Mouse (Mus musculus): ENCODE results near the gene Rnf144a. TPM values are rescaled to one million over a fixed set of nuclear protein-coding genes. Genes with fewer than 3 reads are reported as not detected.

Rnf144a gene
- polyA plus RNA-seq (2015; fragmentation: Nextera tagmentation; extraction: Ambion mirVana), result 35.1 and 38.6 TPM in 2 replicates

DNA sequence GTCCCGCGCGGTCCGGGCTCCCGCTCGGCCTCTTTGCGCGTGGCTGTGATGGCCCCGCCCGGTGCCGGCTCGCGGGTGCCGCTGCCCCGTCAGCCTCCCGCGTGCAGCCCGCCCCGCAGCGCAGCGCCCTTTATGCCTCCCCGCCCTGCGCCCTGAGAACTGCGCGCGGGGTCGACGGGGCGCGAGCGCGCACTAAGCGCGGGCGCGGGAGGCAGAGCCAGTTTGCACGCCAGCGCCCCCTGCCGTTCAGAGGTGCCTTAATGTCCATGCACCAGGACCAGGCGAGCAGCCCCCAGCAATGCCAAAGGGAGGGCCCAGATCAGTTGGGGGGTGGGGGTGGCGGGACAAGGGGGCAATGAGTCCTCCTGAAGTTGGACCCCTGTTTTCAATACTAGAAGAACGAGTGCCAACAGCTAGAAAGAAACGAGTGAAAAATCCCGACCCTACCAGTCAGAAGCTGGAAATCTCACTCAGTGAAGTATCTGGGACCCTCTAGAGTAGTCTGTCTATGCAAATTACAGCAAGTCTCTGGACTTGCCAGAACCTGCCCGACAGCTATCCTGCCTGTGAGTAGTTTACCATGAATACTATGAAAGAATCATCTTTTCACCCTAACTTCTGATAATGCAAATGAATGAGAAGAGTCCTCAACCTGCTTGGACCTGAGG, at the start of gene Rnf144a:
TSS of gene Rnf144a (minus strand) at position 151 of the 668 bp plus-strand sequence.
- Histone ChIP-seq H3K9me3 (ENCODE audit: low read length) (no peaks in the 10 kb centered on the region), H3K4me3 (ENCODE audit: low read length) (peak within 1 kb of the TSS; percentile 75), H3K4me1 (ENCODE audit: insufficient read depth, low read length) (peaks cover 35% of the 10 kb centered on the region), H3K27ac (ENCODE audit: low read length) (peak within 1 kb of the TSS; percentile 48), H3K36me3 (ENCODE audit: insufficient read depth, low read length) (no peaks in the 10 kb centered on the region), H3K27me3 (ENCODE audit: insufficient read depth, low read length) (no peaks in the 10 kb centered on the region), H3K4me2 (replicated peaks; ENCODE audit: low read depth, low read length) (peak within 1 kb of the TSS; percentile 78), H3K9ac (replicated peaks; ENCODE audit: low read length) (peak within 1 kb of the TSS; percentile 91)
- WGBS, result under 1% methylated on average over 44 of the region's 45 CpGs
- peak; percentile 88 for ATAC-seq (ENCODE audit: low FRiP score, low TSS enrichment)

DNA sequence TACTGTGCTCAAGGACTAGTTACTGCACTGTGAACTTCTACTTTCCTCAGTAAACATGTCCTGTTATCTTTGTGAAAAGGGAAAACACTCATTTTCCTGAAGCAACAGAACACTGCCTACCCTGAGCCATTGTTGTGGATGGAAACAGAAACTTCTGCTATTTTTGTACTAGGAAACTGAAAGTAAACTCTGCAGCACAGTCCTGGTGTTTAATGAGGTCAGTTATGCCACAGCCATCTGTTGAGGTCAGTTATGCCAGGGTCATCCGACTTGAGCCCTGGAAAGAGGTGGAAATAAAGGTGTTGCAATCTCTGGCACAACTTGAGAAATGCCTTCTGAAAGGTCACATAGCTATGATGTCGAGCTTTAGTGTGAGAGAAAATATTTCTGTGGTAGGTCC, 45.0 kb upstream of the Rnf144a start:
- no peaks in the 10 kb centered on the region for H3K36me3 ChIP-seq (ENCODE audit: insufficient read depth, low read length)
- H3K27ac ChIP-seq (ENCODE audit: low read length), result no peak overlapping the region
- no peak overlapping the region for H3K4me3 ChIP-seq (ENCODE audit: low read length)
- H3K4me2 ChIP-seq (replicated peaks; ENCODE audit: low read depth, low read length), result no peak overlapping the region
- no peaks in the 10 kb centered on the region for H3K27me3 ChIP-seq (ENCODE audit: insufficient read depth, low read length)
- H3K9ac ChIP-seq (replicated peaks; ENCODE audit: low read length), result no peak overlapping the region
- no peaks in the 10 kb centered on the region for H3K9me3 ChIP-seq (ENCODE audit: low read length)
- WGBS, result 66% methylated on average over 2 of the region's 2 CpGs
- peaks cover 9% of the 10 kb centered on the region for H3K4me1 ChIP-seq (ENCODE audit: insufficient read depth, low read length)
- ATAC-seq (ENCODE audit: low FRiP score, low TSS enrichment), result no peak

DNA sequence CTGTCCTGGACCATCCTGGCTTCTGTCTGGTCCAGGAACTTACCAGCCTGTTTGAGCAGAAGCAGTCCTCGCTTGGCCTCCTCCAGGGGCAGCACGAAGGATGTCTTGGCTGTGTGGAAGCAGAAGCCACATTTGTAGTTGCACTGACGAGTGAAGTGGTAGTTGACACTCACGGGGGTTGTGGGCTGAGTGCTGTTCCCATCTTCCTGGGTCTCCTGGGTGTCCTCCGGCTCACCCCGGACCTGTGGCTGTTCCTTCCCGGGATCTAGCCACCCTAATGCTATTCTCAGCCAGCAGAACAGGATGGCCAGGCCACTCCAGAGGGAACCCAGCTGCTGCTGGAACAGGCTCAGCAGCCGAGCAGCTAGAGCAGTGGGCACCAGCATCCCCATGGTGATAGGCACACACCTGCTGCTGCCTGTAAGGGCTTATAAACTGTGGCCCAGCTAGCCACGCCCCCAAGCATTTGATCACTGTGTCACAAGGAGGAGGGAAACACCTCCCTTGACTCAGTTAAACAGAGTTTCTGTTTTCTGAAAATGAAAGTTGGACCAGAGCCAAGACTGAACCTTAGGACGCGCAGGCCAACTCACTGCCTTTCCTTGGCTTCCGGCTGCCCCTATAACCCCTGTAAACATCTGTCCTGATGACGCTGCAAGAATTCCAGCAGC, 41.1 kb upstream of the Rnf144a start, which contains the start of gene Rsad2:
TSS of gene Rsad2 (minus strand) at position 425 of the 671 bp plus-strand sequence.
- peak within 1 kb of the TSS; percentile 44 for H3K4me2 ChIP-seq (replicated peaks; ENCODE audit: low read depth, low read length)
- peak within 1 kb of the TSS; percentile 27 for H3K4me3 ChIP-seq (ENCODE audit: low read length)
- no peaks in the 10 kb centered on the region for H3K27me3 ChIP-seq (ENCODE audit: insufficient read depth, low read length)
- no peaks in the 10 kb centered on the region for H3K9me3 ChIP-seq (ENCODE audit: low read length)
- 0 out of 2 replicates have a peak within 1 kb of the TSS, but pooled peaks have one; percentile 17 for H3K9ac ChIP-seq (replicated peaks; ENCODE audit: low read length)
- peaks cover 14% of the 10 kb centered on the region for H3K4me1 ChIP-seq (ENCODE audit: insufficient read depth, low read length)
- 37% methylated on average over 13 of the region's 13 CpGs for WGBS
- H3K27ac ChIP-seq (ENCODE audit: low read length), result peak within 1 kb of the TSS; percentile 0; the same call in 1 of the 2 replicates
- no peaks in the 10 kb centered on the region for H3K36me3 ChIP-seq (ENCODE audit: insufficient read depth, low read length)
- ATAC-seq (ENCODE audit: low FRiP score, low TSS enrichment), result peak; percentile 84

DNA sequence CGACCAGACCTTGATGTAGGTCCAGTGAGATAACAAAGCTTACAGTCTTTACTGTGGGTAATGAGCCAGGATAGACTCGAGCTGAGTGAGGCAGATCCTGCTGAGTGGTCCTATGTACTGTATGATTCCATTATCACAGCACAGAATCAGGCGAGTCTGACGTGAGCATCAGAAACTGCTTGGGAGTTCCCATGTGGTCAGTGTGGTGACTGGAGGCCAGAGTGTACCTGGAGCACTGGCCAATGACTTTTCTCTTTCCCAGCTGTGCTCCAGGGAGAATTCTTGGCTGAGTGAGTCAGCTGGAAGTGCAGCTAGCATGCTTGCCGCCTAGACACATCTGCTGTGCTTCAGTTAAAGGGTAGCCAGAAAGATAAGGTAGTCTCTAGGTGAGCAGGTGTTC, 39.6 kb upstream of the Rnf144a start:
- 33% methylated on average over 5 of the region's 5 CpGs for WGBS
- ATAC-seq (ENCODE audit: low FRiP score, low TSS enrichment), result no peak
- H3K4me3 ChIP-seq (ENCODE audit: low read length), result peak overlapping the region; percentile 27

DNA sequence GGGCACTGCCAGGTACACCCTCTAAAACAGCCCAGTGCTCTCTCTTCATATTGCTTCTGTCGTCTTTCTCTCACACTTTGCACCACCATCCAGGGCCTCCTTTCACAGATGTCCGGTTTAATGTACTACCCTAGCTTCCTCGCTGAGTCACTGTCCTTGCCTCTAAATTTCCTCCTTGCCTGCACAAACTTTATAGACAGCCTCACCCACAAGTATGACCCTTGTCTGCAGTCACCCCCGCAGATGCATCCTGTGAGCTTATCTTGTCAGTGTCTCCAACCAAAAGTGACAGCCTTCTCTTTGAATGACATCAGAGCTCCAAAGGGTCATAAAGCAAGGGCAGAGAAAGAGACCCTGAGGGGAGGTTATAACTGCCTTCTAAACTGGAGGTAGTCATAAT, 37.9 kb upstream of the Rnf144a start:
- 48% methylated on average over 4 of the region's 4 CpGs for WGBS
- Histone ChIP-seq H3K9me3 (ENCODE audit: low read length) (no peaks in the 10 kb centered on the region), H3K4me3 (ENCODE audit: low read length) (no peak overlapping the region), H3K4me2 (replicated peaks; ENCODE audit: low read depth, low read length) (no peak overlapping the region), H3K9ac (replicated peaks; ENCODE audit: low read length) (no peak overlapping the region), H3K27me3 (ENCODE audit: insufficient read depth, low read length) (no peaks in the 10 kb centered on the region), H3K27ac (ENCODE audit: low read length) (no peak overlapping the region), H3K36me3 (ENCODE audit: insufficient read depth, low read length) (no peaks in the 10 kb centered on the region), H3K4me1 (ENCODE audit: insufficient read depth, low read length) (peaks cover 14% of the 10 kb centered on the region)
- no peak for ATAC-seq (ENCODE audit: low FRiP score, low TSS enrichment)

More for the DNA sequence above, 39.6 kb upstream of the Rnf144a start:
- Histone ChIP-seq H3K36me3 (ENCODE audit: insufficient read depth, low read length) (no peaks in the 10 kb centered on the region), H3K9ac (replicated peaks; ENCODE audit: low read length) (no peak overlapping the region), H3K9me3 (ENCODE audit: low read length) (no peaks in the 10 kb centered on the region), H3K27me3 (ENCODE audit: insufficient read depth, low read length) (no peaks in the 10 kb centered on the region), H3K4me1 (ENCODE audit: insufficient read depth, low read length) (peaks cover 14% of the 10 kb centered on the region), H3K4me2 (replicated peaks; ENCODE audit: low read depth, low read length) (peak overlapping the region; percentile 28; the same call in 1 of the 2 replicates), H3K27ac (ENCODE audit: low read length) (0 out of 2 replicates have a peak overlapping the region, but pooled peaks have one; percentile 12)

DNA sequence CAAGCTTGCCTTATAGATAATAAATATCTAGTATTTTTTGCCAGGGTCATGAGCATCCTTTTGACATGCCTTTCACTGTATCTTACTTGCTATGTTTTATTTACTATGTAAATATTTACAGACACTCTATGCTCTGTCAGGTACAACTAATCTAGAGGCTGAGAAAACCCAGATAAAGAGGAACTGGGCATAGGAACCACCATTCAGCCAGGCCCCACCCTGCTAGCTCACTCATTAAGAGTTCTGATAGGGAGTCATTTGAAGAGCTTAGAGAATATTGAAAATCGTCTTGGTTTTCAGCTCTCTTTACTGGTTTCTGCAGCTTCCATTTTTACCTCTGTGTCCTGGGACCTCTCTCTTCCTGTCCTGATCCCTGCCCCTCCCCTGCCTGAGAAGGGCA, 36.1 kb upstream of the Rnf144a start:
- Histone ChIP-seq H3K27me3 (ENCODE audit: insufficient read depth, low read length) (no peaks in the 10 kb centered on the region), H3K4me3 (ENCODE audit: low read length) (no peak overlapping the region), H3K9ac (replicated peaks; ENCODE audit: low read length) (no peak overlapping the region), H3K9me3 (ENCODE audit: low read length) (no peaks in the 10 kb centered on the region), H3K4me1 (ENCODE audit: insufficient read depth, low read length) (peaks cover 7% of the 10 kb centered on the region), H3K4me2 (replicated peaks; ENCODE audit: low read depth, low read length) (no peak overlapping the region), H3K36me3 (ENCODE audit: insufficient read depth, low read length) (no peaks in the 10 kb centered on the region), H3K27ac (ENCODE audit: low read length) (no peak overlapping the region)
- 50% methylated on average over 1 of the region's 1 CpGs for WGBS
- no peak for ATAC-seq (ENCODE audit: low FRiP score, low TSS enrichment)

DNA sequence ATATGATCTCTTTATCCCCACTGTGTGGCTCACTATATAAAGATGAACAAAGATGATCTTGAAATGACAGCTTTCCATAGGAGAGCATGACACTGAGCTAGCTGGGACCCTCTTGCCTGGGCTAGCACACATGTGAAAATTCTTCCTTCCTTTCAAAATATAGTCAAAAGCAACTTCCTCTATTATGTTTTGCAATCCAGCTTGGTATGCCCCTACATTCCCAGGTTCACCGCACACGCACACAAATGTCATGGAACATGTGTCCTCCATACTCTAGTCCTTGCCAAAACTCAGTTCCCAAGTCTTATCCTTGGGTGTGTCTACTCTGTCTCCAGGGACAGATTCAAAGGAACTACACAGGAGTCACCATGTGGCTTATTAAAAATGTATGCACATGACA, 34.4 kb upstream of the Rnf144a start:
- Histone ChIP-seq H3K27me3 (ENCODE audit: insufficient read depth, low read length) (no peaks in the 10 kb centered on the region), H3K27ac (ENCODE audit: low read length) (no peak overlapping the region), H3K4me3 (ENCODE audit: low read length) (no peak overlapping the region), H3K9me3 (ENCODE audit: low read length) (no peaks in the 10 kb centered on the region), H3K4me2 (replicated peaks; ENCODE audit: low read depth, low read length) (no peak overlapping the region), H3K36me3 (ENCODE audit: insufficient read depth, low read length) (no peaks in the 10 kb centered on the region), H3K4me1 (ENCODE audit: insufficient read depth, low read length) (0 out of 2 replicates have a peak, but pooled peaks cover 2% of the 10 kb centered on the region), H3K9ac (replicated peaks; ENCODE audit: low read length) (no peak overlapping the region)
- no peak for ATAC-seq (ENCODE audit: low FRiP score, low TSS enrichment)
- 99% methylated on average over 2 of the region's 2 CpGs for WGBS

DNA sequence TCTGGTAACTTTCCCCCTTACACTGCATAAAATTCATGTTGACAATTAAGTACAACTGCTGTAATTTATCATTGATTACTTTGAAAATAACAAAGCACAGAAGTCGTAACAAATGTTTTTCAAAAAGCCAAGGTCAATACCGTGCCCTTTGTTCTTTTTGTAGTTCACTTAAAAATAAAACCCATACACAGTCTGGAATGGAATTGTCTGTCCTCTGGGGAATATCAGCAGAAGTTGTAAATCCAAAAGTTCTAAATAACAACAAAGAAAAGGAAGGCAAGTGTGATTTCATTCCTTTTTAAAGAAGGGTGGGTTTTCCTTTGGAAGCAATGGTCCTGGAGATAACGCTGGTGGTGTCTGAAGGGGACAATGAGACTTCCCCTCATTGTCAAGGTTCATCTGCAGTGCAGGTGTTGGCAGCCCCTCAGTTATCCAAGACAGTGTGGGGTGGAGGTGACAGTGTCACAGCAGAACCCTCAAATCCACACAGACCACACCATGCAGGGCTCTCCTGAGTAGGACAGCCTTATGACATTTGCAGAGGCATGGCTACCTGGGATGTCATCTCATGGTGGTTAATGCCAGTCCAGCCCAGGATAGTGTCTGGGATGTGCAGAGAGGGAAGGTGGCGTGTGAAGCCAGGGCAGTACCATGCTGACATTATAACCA, 31.5 kb upstream of the Rnf144a start:
- Histone ChIP-seq H3K4me2 (replicated peaks; ENCODE audit: low read depth, low read length) (no peak overlapping the region), H3K4me3 (ENCODE audit: low read length) (no peak overlapping the region), H3K27ac (ENCODE audit: low read length) (no peak overlapping the region), H3K4me1 (ENCODE audit: insufficient read depth, low read length) (no peaks in the 10 kb centered on the region), H3K9ac (replicated peaks; ENCODE audit: low read length) (no peak overlapping the region), H3K27me3 (ENCODE audit: insufficient read depth, low read length) (no peaks in the 10 kb centered on the region), H3K9me3 (ENCODE audit: low read length) (no peaks in the 10 kb centered on the region), H3K36me3 (ENCODE audit: insufficient read depth, low read length) (no peaks in the 10 kb centered on the region)
- 74% methylated on average over 4 of the region's 4 CpGs for WGBS
- ATAC-seq (ENCODE audit: low FRiP score, low TSS enrichment), result peak; percentile 46; the same call in 1 of the 2 replicates

DNA sequence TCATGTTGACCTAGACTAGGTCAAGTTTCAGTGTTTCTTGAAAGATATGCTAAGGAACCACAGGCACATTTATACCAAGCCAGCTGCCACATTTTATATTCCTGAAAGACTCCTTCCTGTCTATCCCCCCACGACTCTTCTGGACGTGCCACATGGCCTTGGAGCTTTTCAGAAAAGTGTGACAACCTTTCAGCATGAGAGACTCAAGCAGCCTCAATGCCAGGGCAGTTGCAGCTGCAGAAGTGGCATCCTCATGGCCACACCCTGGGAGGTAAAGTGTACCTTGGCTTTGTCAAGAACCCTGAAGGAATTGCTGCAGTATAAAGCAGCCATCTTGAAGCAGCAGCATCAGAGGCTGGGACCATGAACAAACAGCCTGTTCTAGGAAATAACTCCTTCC, 29.5 kb upstream of the Rnf144a start:
- no peak overlapping the region for H3K9ac ChIP-seq (replicated peaks; ENCODE audit: low read length)
- no peak overlapping the region for H3K4me3 ChIP-seq (ENCODE audit: low read length)
- H3K27ac ChIP-seq (ENCODE audit: low read length), result no peak overlapping the region
- WGBS, result 38% methylated on average over 2 of the region's 2 CpGs
- no peak overlapping the region for H3K4me2 ChIP-seq (replicated peaks; ENCODE audit: low read depth, low read length)
- no peaks in the 10 kb centered on the region for H3K9me3 ChIP-seq (ENCODE audit: low read length)
- ATAC-seq (ENCODE audit: low FRiP score, low TSS enrichment), result no peak
- H3K36me3 ChIP-seq (ENCODE audit: insufficient read depth, low read length), result no peaks in the 10 kb centered on the region
- H3K4me1 ChIP-seq (ENCODE audit: insufficient read depth, low read length), result no peaks in the 10 kb centered on the region
- no peaks in the 10 kb centered on the region for H3K27me3 ChIP-seq (ENCODE audit: insufficient read depth, low read length)

Data from kidney, embryonic 16.5 days (tissue).